Mouse (Mus musculus): ENCODE measurements around the gene Atn1. TPM values are rescaled to one million over a fixed set of nuclear protein-coding genes. Genes with fewer than 3 reads are reported as not detected.
"Not testable (repeated sequence)": the region's sequence is repeated elsewhere in the genome, so short reads cannot be mapped to it uniquely, and the experiment has no call there.

The Atn1 gene
- 6.6 and 6.9 TPM in 2 replicates for polyA plus RNA-seq (2015; fragmentation: Nextera tagmentation; extraction: Ambion mirVana)

DNA sequence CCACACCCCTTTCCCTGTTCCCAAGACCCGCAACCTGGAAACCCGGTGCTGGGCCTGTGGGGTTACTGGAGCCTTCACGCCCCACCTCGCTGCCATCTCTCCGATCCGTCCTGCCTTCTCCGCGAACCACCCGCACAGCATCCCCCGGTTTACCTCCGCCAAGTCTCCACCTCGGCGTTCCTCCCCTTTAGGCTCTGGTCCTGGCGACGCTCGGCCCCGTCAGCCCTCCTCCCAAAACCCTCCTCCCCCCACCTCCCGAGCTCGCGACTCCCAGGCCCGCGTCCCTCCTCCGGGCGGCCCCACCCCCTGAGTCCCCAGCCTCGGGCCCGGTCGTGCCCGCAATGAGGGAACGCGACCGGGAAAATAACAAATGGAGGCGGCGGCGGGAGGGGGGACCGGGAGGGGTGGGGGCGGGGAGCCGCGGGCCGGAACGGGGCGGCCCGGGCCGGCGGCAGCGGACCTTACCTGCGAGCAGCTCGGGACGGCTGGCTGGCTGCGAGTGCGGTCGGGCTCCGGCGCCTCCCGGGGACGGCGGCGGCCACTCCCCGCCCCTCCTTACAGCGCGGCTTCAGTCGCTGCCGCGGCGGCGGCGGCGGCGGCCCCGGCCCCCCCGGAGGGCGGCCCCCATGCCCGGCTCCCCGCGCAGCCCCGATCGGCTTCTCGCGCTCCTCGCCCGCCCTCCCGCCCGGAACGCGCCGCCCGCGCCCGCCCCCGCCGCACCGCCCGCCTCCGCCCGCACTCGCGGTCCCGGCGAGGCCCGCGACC lies at the start of gene Atn1, which contains the start of gene Gm45234:
TSS of gene Atn1 (minus strand) at position 694 of the 765 bp plus-strand sequence.
TSS of gene Gm45234 (minus strand) at position 191 of the 765 bp plus-strand sequence.
- H3K27me3 ChIP-seq (ENCODE audit: control insufficient read depth, insufficient read depth, low read length) = no peaks in the 10 kb centered on the region
- peak; percentile 56 for ATAC-seq (ENCODE audit: low FRiP score, low TSS enrichment)
- peak within 1 kb of the TSS; percentile 97 for H3K27ac ChIP-seq (replicated peaks)
- 2% methylated on average over 38 of the region's 100 CpGs for whole genome bisulfite sequencing
- peak within 1 kb of the TSS; percentile 72 for H3K4me2 ChIP-seq (replicated peaks; ENCODE audit: low read depth)
- peak within 1 kb of the TSS; percentile 76 for H3K4me3 ChIP-seq (ENCODE audit: low read depth, low read length)
- H3K4me1 ChIP-seq (replicated peaks; ENCODE audit: control insufficient read depth, insufficient read depth) = peaks cover 10% of the 10 kb centered on the region
- peak within 1 kb of the TSS; percentile 94 for H3K9ac ChIP-seq (ENCODE audit: low read length)
- peak; percentile 84 for DNase-seq (ENCODE audit: low spot score)
- no peaks in the 10 kb centered on the region for H3K9me3 ChIP-seq (ENCODE audit: control insufficient read depth, low read length)
- no peaks in the 10 kb centered on the region for H3K36me3 ChIP-seq (ENCODE audit: control insufficient read depth, insufficient read depth, low read length)
- TF ChIP-seq CTCF (IDR thresholded peaks at IDR 0.05; ENCODE audit: low read depth) (no peak), EP300 (optimal IDR thresholded peaks at IDR 0.05) (no peak)

DNA sequence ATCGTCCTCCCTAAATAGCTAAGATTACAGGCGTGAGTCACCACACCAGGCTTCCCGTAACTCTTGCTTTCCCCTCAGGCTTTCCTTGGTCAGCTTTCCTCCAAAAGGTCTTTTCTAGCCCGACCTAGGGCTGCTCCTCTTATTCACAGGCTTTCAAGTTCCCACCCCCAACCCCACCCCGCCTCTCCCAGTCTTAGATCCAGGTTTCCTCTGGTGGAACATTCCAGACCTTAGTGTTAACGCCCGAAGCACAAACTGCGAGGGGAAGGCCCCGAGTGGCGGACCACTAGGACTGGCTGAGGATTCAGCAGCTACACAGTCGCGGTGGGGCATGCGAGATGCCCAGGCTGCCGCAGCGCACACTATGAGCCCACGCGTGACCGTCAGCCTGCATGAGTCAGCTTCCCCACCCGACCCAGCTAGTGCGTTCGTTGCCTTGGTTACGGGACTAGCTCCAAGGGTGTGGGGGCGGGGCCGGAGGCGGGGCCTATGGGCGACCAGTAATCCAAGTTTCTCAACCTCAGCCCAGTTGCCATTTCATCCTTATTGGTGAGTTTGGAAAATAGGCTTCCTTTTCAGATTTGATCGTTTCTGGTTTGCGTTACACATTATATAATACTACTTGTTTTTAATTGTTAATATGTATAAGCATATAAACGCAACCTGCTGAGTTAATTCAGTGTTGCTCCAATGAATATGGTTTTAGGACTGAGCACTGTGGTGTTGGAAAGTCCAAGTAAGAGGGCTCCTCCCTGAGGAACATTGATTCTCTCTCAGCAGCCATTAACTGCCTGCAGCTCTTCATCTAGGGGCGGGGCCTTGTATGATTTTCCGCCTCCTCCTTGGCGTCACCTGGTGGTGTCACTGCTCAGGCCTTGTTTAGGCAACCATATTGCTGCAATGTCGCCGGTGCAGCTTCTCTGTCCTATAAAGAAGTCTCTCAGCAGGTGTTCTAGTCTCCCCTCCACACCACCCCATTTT lies 49.3 kb upstream of the Atn1 start:
- DNase-seq (ENCODE audit: low spot score) = peak; percentile 98
- no peak for TF ChIP-seq EP300 (optimal IDR thresholded peaks at IDR 0.05)
- peak; percentile 63 for TF ChIP-seq CTCF (IDR thresholded peaks at IDR 0.05; ENCODE audit: low read depth)

DNA sequence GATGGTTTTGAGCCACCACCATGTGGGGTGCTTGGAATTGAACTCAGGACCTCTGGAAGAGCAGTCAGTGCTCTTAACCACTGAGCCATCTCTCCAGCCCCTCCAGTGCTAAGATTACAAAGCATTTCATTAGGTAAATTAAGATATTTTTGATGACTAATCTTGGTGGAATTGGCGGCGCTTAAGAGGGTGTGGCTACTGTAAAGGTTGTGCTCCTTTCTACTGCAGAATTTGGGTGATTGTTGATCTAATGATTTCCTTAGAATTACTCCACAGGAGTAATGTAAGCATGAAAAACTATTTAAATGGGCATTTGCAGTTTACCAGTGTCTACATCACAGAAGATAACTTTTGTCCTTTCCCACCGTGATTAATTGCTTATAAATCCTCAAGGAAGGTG lies 48.0 kb upstream of the Atn1 start:
- H3K4me3 ChIP-seq (ENCODE audit: low read depth, low read length) = no peak overlapping the region
- 65% methylated on average over 3 of the region's 3 CpGs for WGBS
- DNase-seq (ENCODE audit: low spot score) (no peak), ATAC-seq (ENCODE audit: low FRiP score, low TSS enrichment) (no peak)
- H3K4me1 ChIP-seq (replicated peaks; ENCODE audit: control insufficient read depth, insufficient read depth) = 0 out of 2 replicates have a peak, but pooled peaks cover 2% of the 10 kb centered on the region
- no peaks in the 10 kb centered on the region for H3K27me3 ChIP-seq (ENCODE audit: control insufficient read depth, insufficient read depth, low read length)
- H3K9ac ChIP-seq (ENCODE audit: low read length) = no peak overlapping the region
- no peak overlapping the region for H3K4me2 ChIP-seq (replicated peaks; ENCODE audit: low read depth)
- H3K9me3 ChIP-seq (ENCODE audit: control insufficient read depth, low read length) = no peaks in the 10 kb centered on the region
- TF ChIP-seq EP300 (optimal IDR thresholded peaks at IDR 0.05) (no peak), CTCF (IDR thresholded peaks at IDR 0.05; ENCODE audit: low read depth) (no peak)
- peak overlapping the region; percentile 98 for H3K27ac ChIP-seq (replicated peaks)
- no peaks in the 10 kb centered on the region for H3K36me3 ChIP-seq (ENCODE audit: control insufficient read depth, insufficient read depth, low read length)

More for the DNA sequence above, 49.3 kb upstream of the Atn1 start:
- Histone ChIP-seq H3K27me3 (ENCODE audit: control insufficient read depth, insufficient read depth, low read length) (no peaks in the 10 kb centered on the region), H3K9ac (ENCODE audit: low read length) (peak overlapping the region; percentile 45), H3K9me3 (ENCODE audit: control insufficient read depth, low read length) (no peaks in the 10 kb centered on the region), H3K36me3 (ENCODE audit: control insufficient read depth, insufficient read depth, low read length) (0 out of 2 replicates have a peak, but pooled peaks cover 2% of the 10 kb centered on the region), H3K27ac (replicated peaks) (peak overlapping the region; percentile 98), H3K4me2 (replicated peaks; ENCODE audit: low read depth) (peak overlapping the region; percentile 78), H3K4me3 (ENCODE audit: low read depth, low read length) (peak overlapping the region; percentile 41), H3K4me1 (replicated peaks; ENCODE audit: control insufficient read depth, insufficient read depth) (peaks cover 2% of the 10 kb centered on the region; the same call in 1 of the 2 replicates)
- peak; percentile 82 for ATAC-seq (ENCODE audit: low FRiP score, low TSS enrichment)
- WGBS = under 1% methylated on average over 34 of the region's 34 CpGs

DNA sequence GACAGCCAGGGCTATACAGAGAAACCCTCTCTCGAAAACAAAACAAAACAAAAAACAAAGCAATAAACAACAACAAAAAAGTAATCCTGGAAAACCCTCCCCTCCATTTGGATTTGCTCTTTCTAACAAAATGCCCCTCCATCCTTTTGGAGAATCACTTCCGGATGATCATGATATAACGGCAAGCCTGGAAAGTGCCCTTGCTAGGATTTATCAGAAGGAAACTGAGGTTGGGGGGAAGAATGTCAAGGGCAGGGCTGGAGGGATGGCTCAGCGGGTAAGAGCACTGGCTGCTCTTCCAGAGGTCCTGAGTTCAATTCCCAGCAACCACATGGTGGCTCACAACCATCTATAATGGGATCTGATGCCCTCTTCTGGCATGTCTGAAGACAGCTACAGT lies 47.4 kb upstream of the Atn1 start:
- 99% methylated on average over 4 of the region's 4 CpGs for WGBS
- DNase-seq (ENCODE audit: low spot score); H3K27me3 ChIP-seq (ENCODE audit: control insufficient read depth, insufficient read depth, low read length); H3K9ac ChIP-seq (ENCODE audit: low read length); H3K4me1 ChIP-seq (replicated peaks; ENCODE audit: control insufficient read depth, insufficient read depth); H3K36me3 ChIP-seq (ENCODE audit: control insufficient read depth, insufficient read depth, low read length); H3K27ac ChIP-seq (replicated peaks); H3K4me2 ChIP-seq (replicated peaks; ENCODE audit: low read depth); H3K4me3 ChIP-seq (ENCODE audit: low read depth, low read length); ATAC-seq (ENCODE audit: low FRiP score, low TSS enrichment); H3K9me3 ChIP-seq (ENCODE audit: control insufficient read depth, low read length): not testable (repeated sequence)

DNA sequence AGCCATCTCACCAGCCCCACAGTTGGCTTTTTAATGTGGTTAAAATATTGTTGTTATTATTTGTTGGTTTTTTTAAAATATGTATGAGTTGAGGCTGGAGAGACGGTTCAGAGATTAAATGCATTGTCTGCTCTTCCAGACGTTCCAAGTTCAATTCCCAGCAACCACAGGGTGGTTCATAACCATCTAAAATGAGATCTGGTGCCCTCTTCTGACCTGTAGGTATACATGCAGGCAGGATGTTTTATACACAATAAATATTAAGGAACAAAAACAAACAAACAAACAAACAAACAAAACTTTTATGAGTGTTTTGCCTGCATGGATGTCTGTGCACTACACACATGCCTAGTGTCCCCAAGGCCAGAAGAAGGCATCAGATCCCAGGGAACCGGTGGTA lies 46.7 kb upstream of the Atn1 start:
- no peak for ATAC-seq (ENCODE audit: low FRiP score, low TSS enrichment)
- H3K27me3 ChIP-seq (ENCODE audit: control insufficient read depth, insufficient read depth, low read length) = no peaks in the 10 kb centered on the region
- DNase-seq (ENCODE audit: low spot score) = no peak
- 0 out of 2 replicates have a peak, but pooled peaks cover 1% of the 10 kb centered on the region for H3K4me1 ChIP-seq (replicated peaks; ENCODE audit: control insufficient read depth, insufficient read depth)
- H3K36me3 ChIP-seq (ENCODE audit: control insufficient read depth, insufficient read depth, low read length) = no peaks in the 10 kb centered on the region
- 91% methylated on average over 3 of the region's 3 CpGs for whole genome bisulfite sequencing
- no peaks in the 10 kb centered on the region for H3K9me3 ChIP-seq (ENCODE audit: control insufficient read depth, low read length)
- H3K27ac ChIP-seq (replicated peaks) = no peak overlapping the region
- H3K4me2 ChIP-seq (replicated peaks; ENCODE audit: low read depth) = no peak overlapping the region
- TF ChIP-seq CTCF (IDR thresholded peaks at IDR 0.05; ENCODE audit: low read depth) (no peak), EP300 (optimal IDR thresholded peaks at IDR 0.05) (no peak)
- no peak overlapping the region for H3K4me3 ChIP-seq (ENCODE audit: low read depth, low read length)
- no peak overlapping the region for H3K9ac ChIP-seq (ENCODE audit: low read length)

DNA sequence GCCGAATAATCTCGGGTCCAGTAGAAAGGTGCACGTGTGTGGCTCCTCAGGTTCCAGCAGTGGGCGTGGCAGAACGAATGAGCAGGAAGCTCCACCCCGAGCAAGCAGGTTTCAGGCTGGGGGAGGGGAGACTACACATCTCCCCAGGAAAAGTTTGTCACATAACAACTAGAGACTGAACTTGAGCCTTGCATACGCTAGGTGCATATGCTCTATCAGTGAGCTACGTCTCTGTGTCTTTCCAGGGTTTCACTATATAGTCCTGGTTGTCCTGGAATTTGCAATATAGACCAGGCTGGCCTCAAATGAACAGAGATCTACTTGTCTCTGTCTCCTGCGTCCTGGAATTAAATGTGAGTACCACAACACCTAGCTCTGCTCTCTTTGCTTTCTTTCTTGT lies 46.1 kb upstream of the Atn1 start:
- not testable (repeated sequence) for ATAC-seq (ENCODE audit: low FRiP score, low TSS enrichment); H3K27me3 ChIP-seq (ENCODE audit: control insufficient read depth, insufficient read depth, low read length); H3K9ac ChIP-seq (ENCODE audit: low read length); H3K9me3 ChIP-seq (ENCODE audit: control insufficient read depth, low read length); H3K4me3 ChIP-seq (ENCODE audit: low read depth, low read length); H3K4me1 ChIP-seq (replicated peaks; ENCODE audit: control insufficient read depth, insufficient read depth); H3K36me3 ChIP-seq (ENCODE audit: control insufficient read depth, insufficient read depth, low read length)
- 21% methylated on average over 4 of the region's 9 CpGs for WGBS
- Histone ChIP-seq H3K27ac (replicated peaks) (0 out of 2 replicates have a peak overlapping the region, but pooled peaks have one; percentile 58), H3K4me2 (replicated peaks; ENCODE audit: low read depth) (peak overlapping the region; percentile 6; the same call in 1 of the 2 replicates)
- DNase-seq (ENCODE audit: low spot score) = peak; percentile 49

All from stomach, postnatal 0 days (tissue).